Mouse (Mus musculus) cerebellum, adult 2 months (tissue): ENCODE data around the gene Ryr3.

Experiments used
- CTCF ChIP-seq: fragments of 200-500 bp; IDR thresholded peaks from 2 replicates; pipeline ENCODE4 v1.5.1; 2011; ENCODE audit warnings: low read depth, mild to moderate bottlenecking, control low read depth, low read length, moderate library complexity, borderline replicate concordance; ENCODE audit not compliant: insufficient read depth
- POLR2A ChIP-seq: fragments of 200-500 bp; IDR thresholded peaks from 2 replicates; pipeline ENCODE4 v1.6.1; 2011; ENCODE audit warnings: low read length, control low read depth, borderline replicate concordance; ENCODE audit not compliant: insufficient read depth

GRCm38 (mm10) chr2:113168096-113168495 lies 48.8 kb downstream of the Ryr3 start:
- TF ChIP-seq CTCF: no peak
- no peak for TF ChIP-seq POLR2A
